Mouse (Mus musculus): ENCODE data around the gene Mtmr12. TPM values are rescaled to one million over a fixed set of nuclear protein-coding genes. Genes with fewer than 3 reads are reported as not detected.

Gene Mtmr12
- total and polyA plus RNA-seq, 2 experiments from 2014 or later, result 5.5 to 13.1 TPM

GRCm38 (mm10) chr15:12320441-12321090, 115.7 kb downstream of the Mtmr12 start:
- Histone ChIP-seq H3K27me3 (ENCODE audit: insufficient read depth, low read length) (no peaks in the 10 kb centered on the region), H3K4me1 (ENCODE audit: insufficient read depth) (peaks cover 20% of the 10 kb centered on the region), H3K4me3 (ENCODE audit: low read depth, low read length) (peak overlapping the region; percentile 98), H3K9me3 (ENCODE audit: low read length) (no peaks in the 10 kb centered on the region), H3K4me2 (ENCODE audit: low read depth) (peak overlapping the region; percentile 68), H3K27ac (ENCODE audit: low read depth, low read length) (no peak overlapping the region), H3K36me3 (ENCODE audit: insufficient read depth) (no peaks in the 10 kb centered on the region), H3K9ac (peak overlapping the region; percentile 77)
- DNase-seq (no peak), ATAC-seq (no peak; the same call in 1 of the 2 replicates)
- 6% methylated on average over 22 of the region's 22 CpGs for WGBS
- no peak for TF ChIP-seq CTCF (IDR thresholded peaks at IDR 0.05; ENCODE audit: low read depth)

GRCm38 (mm10) chr15:12321091-12321787, 116.4 kb downstream of the Mtmr12 start, which contains the start of gene Golph3:
Golph3 (plus strand) TSS chr15:12321450.
- H3K4me2 ChIP-seq (ENCODE audit: low read depth), result peak within 1 kb of the TSS; percentile 68
- H3K9me3 ChIP-seq (ENCODE audit: low read length), result no peaks in the 10 kb centered on the region
- peak within 1 kb of the TSS; percentile 90 for H3K27ac ChIP-seq (ENCODE audit: low read depth, low read length)
- peak; percentile 95 for DNase-seq
- peak within 1 kb of the TSS; percentile 77 for H3K9ac ChIP-seq
- TF ChIP-seq CTCF (IDR thresholded peaks at IDR 0.05; ENCODE audit: low read depth), result no peak
- peaks cover 20% of the 10 kb centered on the region for H3K4me1 ChIP-seq (ENCODE audit: insufficient read depth)
- H3K4me3 ChIP-seq (ENCODE audit: low read depth, low read length), result peak within 1 kb of the TSS; percentile 98
- ATAC-seq, result peak; percentile 99
- H3K36me3 ChIP-seq (ENCODE audit: insufficient read depth), result no peaks in the 10 kb centered on the region
- no peaks in the 10 kb centered on the region for H3K27me3 ChIP-seq (ENCODE audit: insufficient read depth, low read length)
- WGBS, result 2% methylated on average over 69 of the region's 74 CpGs

GRCm38 (mm10) chr15:12321788-12322621, 117.2 kb downstream of the Mtmr12 start, which contains the start of gene 1810049J17Rik:
1810049J17Rik (minus strand) TSS chr15:12321899.
- Histone ChIP-seq H3K9me3 (ENCODE audit: low read length) (no peaks in the 10 kb centered on the region), H3K4me3 (ENCODE audit: low read depth, low read length) (peak within 1 kb of the TSS; percentile 98), H3K27ac (ENCODE audit: low read depth, low read length) (peak within 1 kb of the TSS; percentile 90), H3K9ac (peak within 1 kb of the TSS; percentile 77), H3K4me2 (ENCODE audit: low read depth) (peak within 1 kb of the TSS; percentile 68), H3K4me1 (ENCODE audit: insufficient read depth) (peaks cover 20% of the 10 kb centered on the region), H3K36me3 (ENCODE audit: insufficient read depth) (no peaks in the 10 kb centered on the region), H3K27me3 (ENCODE audit: insufficient read depth, low read length) (no peaks in the 10 kb centered on the region)
- 3% methylated on average over 70 of the region's 70 CpGs for WGBS
- DNase-seq, result peak; percentile 40
- peak; percentile 42 for ATAC-seq
- TF ChIP-seq CTCF (IDR thresholded peaks at IDR 0.05; ENCODE audit: low read depth), result no peak

GRCm38 (mm10) chr15:12322676-12323402, 118.0 kb downstream of the Mtmr12 start:
- H3K4me1 ChIP-seq (ENCODE audit: insufficient read depth), result peaks cover 20% of the 10 kb centered on the region
- ATAC-seq (no peak), DNase-seq (no peak)
- H3K4me3 ChIP-seq (ENCODE audit: low read depth, low read length), result peak overlapping the region; percentile 98
- no peak for TF ChIP-seq CTCF (IDR thresholded peaks at IDR 0.05; ENCODE audit: low read depth)
- peak overlapping the region; percentile 68 for H3K4me2 ChIP-seq (ENCODE audit: low read depth)
- H3K9me3 ChIP-seq (ENCODE audit: low read length), result no peaks in the 10 kb centered on the region
- WGBS, result 11% methylated on average over 9 of the region's 9 CpGs
- H3K9ac ChIP-seq, result peak overlapping the region; percentile 77
- no peaks in the 10 kb centered on the region for H3K27me3 ChIP-seq (ENCODE audit: insufficient read depth, low read length)
- H3K27ac ChIP-seq (ENCODE audit: low read depth, low read length), result no peak overlapping the region
- H3K36me3 ChIP-seq (ENCODE audit: insufficient read depth), result no peaks in the 10 kb centered on the region

MicroRNAs within 50 kb of the gene (microRNA counts, 519-probe panel; counts per million panel counts)
- not detected for microRNA mmu-miR-1898

Small RNA genes within 50 kb of the gene (microRNA-seq; reads per million reads assigned to microRNA genes)
- gene Mir1898, result 0 reads per million in 2 experiments

Other genes with a start within 250 kb of the Mtmr12 start
- gene Sub1, start 208.0 kb upstream of the Mtmr12 start, total RNA-seq (2014; rRNA removed), result 187 TPM in 2 replicates
- 618 and 740 TPM in 2 replicates for gene Sub1, start 208.0 kb upstream of the Mtmr12 start, polyA plus RNA-seq (2015; fragmentation: Nextera tagmentation; extraction: Ambion mirVana)
- gene Zfr, start 87.2 kb upstream of the Mtmr12 start, total RNA-seq (2014; rRNA removed), result 143 and 212 TPM in 2 replicates
- gene Zfr, start 87.2 kb upstream of the Mtmr12 start, polyA plus RNA-seq (2015; fragmentation: Nextera tagmentation; extraction: Ambion mirVana), result 132 and 175 TPM in 2 replicates
- gene Golph3, start 116.4 kb downstream of the Mtmr12 start, total RNA-seq (2014; rRNA removed), result 78.5 and 106 TPM in 2 replicates
- gene Golph3, start 116.4 kb downstream of the Mtmr12 start, polyA plus RNA-seq (2015; fragmentation: Nextera tagmentation; extraction: Ambion mirVana), result 45.0 and 51.3 TPM in 2 replicates
- not detected in 2 replicates for gene 1810049J17Rik, start 116.9 kb downstream of the Mtmr12 start, total RNA-seq (2014; rRNA removed)
- 0.72 and 2.1 TPM in 2 replicates for gene 1810049J17Rik, start 116.9 kb downstream of the Mtmr12 start, polyA plus RNA-seq (2015; fragmentation: Nextera tagmentation; extraction: Ambion mirVana)